Mouse (Mus musculus) ovary, postnatal 14 days (tissue): ENCODE results near the gene St5.
A peak's percentile ranks its signal among the peaks of the same experiment; 100 is the strongest.

Source experiments
- DNase-seq: peaks from one replicate; pipeline ENCODE4 v3.0.0; 2022; ENCODE audit warnings: low spot score

The St5 gene

GRCm38 (mm10) chr7:109703190-109704015 lies at the start of gene St5, which contains the start of gene Akip1:
St5 (minus strand) TSS chr7:109703605.
Akip1 (plus strand) TSS chr7:109703690.
- DNase-seq = peak; percentile 97

- peak; percentile 62 for DNase-seq
These were observed 48.9 kb upstream of the St5 start, which contains the start of gene Tmem9b for GRCm38 (mm10) chr7:109752008-109752925. Tmem9b (minus strand) TSS chr7:109752875.

GRCm38 (mm10) chr7:109751427-109752007 lies 48.1 kb upstream of the St5 start:
- DNase-seq = no peak

GRCm38 (mm10) chr7:109747747-109748146 lies 44.3 kb upstream of the St5 start:
- no peak for DNase-seq

DNA sequence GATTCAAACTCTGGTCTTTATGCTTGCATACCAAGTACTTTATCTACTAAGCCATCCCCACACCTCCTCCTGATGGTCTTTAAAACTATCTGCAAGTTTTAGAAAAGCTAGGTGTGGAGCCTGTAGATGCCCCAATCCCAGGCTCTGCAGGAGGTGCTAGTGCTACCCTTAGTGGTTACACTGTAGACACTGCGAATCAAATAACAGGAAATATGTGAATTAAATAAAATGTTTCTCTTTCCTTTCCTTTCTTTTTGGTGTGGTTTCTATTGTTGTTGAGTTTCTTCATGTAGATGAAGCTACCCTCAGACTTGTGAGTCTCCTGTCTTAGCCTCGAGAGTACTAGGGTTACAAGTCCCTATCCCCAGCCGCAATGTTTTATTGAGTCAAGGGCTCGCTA lies 38.3 kb upstream of the St5 start:
- no peak for DNase-seq

GRCm38 (mm10) chr7:109741060-109741459 lies 37.7 kb upstream of the St5 start:
- DNase-seq = no peak

- no peak for DNase-seq
These were observed 36.5 kb upstream of the St5 start for GRCm38 (mm10) chr7:109739822-109740370.

DNA sequence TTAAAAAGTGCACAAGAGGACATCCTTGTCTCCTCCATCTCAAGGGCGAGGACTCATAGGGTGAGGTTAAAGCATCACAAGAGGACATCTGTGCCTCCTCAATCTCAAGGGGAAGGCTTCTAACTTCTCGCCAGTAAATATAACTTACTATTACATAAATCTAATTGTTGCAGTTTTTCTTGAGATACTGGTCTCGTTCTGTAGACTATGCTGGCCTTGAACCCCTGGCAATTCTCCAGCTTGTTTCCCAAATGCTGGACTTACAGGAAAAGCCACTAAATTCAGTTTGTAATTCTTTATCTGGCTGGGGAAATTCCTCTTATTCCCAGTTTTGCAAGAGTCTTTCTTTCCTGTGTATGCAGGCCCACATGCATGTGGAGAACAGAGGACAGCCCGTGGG lies 31.4 kb upstream of the St5 start:
- no peak for DNase-seq

GRCm38 (mm10) chr7:109731626-109732025 lies 28.2 kb upstream of the St5 start, which contains the start of gene Ascl3:
Ascl3 (minus strand) TSS chr7:109731726.
- no peak for DNase-seq

DNA sequence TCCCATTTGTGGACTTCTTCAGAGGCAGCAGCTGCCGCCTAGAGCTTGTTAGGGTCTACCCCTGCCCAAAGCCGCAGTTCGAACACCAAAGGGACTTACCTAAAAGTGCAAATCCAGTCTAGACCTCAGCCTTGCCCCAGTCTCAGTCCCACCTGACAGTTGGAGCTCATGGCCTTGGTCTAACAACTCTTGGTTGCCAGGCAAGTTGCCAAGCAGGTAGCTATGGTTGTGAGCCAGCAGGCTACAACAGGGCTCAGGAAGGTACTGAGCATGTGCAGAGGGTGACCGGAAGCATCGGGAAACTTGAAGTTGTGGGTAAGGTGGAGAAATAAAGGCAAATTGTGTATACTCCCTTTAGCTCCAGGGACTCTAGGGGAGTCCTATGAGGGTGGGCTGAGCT lies 20.3 kb upstream of the St5 start, which contains the start of gene BC051019:
Gene BC051019, minus strand, starts transcription at position 154 of the 400 bp plus-strand sequence.
- no peak for DNase-seq

GRCm38 (mm10) chr7:109723114-109723513 lies 19.7 kb upstream of the St5 start:
- DNase-seq = no peak

GRCm38 (mm10) chr7:109722618-109723017 lies 19.2 kb upstream of the St5 start:
- DNase-seq = no peak

GRCm38 (mm10) chr7:109719286-109719685 lies 15.9 kb upstream of the St5 start:
- peak; percentile 29 for DNase-seq

DNA sequence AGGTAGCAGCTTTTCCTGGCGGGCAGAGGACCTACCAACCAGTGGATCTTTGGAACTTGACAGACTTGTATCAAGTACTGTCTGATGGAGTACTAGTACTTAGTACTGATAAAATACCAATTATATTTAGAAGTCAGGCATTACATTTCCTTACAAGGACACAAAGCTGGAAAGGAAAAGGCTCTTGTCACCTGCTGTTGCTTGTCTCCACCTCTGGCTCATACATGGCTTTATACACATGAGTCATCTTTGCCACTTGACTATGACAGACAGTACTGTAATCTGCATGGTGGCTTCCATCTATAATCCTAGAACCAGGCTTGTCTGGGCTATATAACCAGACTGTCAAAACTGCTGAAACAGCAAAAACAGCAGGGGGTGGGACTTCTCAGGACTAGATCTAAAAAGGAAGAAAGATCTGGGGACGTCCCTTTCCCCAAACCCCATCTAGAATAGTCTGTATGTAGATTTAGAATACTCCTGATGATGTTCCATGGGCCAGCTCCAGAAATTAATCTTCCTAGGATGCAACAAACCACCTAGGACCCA lies 10.1 kb upstream of the St5 start:
- DNase-seq = no peak

- DNase-seq = no peak
These were observed 8.8 kb upstream of the St5 start for GRCm38 (mm10) chr7:109712198-109712597.

DNA sequence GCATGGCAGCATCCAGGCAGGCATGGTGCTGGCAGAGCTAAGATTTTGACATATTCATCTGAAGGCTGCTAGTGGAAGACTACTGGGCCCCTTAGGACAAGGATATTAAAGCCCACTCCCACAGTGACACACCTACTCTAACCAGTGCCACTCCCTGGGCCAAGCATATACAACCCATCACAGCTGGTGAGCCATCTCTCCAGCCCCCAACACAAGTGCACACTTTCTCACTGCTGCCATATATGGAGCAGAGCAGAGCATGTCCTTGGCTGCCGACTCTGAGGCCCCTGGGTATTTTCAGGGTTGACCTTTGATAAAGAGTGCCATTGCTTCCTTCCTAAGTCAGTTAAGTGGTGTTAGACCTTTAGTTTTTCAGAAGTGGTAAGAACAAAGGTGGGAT lies 6.7 kb upstream of the St5 start:
- no peak for DNase-seq

GRCm38 (mm10) chr7:109708961-109709382 lies 5.6 kb upstream of the St5 start:
- DNase-seq = no peak

DNA sequence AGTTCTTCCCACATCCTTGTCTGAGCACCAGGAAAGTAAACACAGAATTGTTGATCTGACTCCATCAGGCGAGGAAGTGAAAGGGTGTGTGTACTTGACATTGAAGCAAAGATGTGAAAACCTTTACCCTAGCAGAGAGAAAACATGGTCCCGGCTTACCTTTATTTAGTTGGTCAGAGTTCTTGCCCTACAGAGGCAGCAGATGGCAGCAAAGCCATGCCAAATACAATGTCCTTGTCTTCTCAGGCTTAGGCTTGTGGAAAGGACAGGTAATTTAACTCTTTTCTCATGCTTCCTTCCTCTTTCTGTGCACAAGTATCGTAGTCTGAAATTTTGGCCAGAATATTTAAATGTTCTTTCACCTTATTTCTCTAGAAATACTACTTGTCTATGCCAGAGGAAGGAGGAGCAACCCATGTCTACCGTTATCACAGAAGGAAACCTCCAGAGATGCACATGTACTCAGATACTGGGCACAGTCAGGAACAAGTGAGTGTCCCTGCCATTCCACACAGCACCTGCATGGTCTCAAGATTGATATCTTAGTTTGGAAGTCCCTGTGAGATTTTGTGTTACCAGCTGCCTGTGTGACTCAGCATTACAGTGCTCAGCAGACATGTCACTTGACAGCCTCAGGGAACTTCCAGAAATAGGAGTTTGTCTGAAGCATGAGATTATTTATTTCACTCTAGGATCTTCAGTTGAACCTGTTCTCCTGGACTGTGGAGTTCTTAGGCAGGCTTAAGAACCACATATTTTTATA lies 3.8 kb upstream of the St5 start:
- peak; percentile 32 for DNase-seq

DNA sequence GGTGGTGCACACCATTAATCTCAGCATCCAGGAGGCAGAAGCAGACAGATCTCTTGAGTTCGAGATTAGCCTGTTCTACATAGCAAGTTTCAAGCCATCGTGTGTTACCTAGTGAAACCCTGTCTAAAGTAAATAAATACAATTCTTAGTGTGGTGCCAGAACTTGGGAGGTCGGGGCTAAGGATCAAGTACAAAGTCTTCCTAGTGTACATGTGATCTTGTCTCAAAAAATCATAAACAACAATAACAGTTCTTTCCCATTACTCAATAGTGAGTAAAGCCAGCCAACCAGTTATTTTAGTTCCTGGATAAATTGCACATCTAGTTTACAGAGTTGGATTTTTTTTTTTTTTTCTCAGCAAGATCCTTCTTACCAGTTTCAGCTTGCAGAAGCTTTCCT lies 1.1 kb upstream of the St5 start:
- no peak for DNase-seq

- no peak for DNase-seq
These were observed 592 bp upstream of the St5 start for GRCm38 (mm10) chr7:109704016-109704377.

- no peak for DNase-seq
These were observed 684 bp downstream of the St5 start for GRCm38 (mm10) chr7:109702721-109703120.
